Comparison of ENCODE assay signal across 29 mouse cellular contexts in the genomic region with DNA sequence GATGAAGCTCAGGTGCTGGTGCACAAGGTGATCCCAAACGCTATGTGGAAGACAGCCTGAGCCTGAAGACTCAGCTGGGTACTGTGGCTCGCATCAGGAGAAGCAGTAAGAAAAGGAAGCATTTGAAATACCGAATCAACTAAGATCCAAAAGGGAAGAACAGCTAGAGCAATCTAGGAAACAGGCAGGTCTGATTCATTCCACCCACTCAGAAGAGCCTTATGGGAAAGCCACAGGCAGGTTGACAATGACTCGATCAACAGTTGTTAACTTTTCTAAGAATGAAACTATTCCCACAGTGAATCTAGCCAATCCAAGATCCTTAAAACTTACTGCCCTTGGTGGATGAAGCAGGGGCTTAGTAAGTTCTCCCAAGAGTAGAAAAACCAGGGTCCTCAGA.
DNase-seq lines count a peak whose midpoint lies in the region; ATAC-seq and TF ChIP-seq lines count a peak whose summit lies in the region.
"Had no signal": no experiment of that assay in that cellular context is flagged by ENCODE, and none has a peak within 500 bp of the region (broad histone marks: within the 10 kb centered on the region; RNA-seq: fewer than 3 reads in every experiment).

No protein-coding gene starts in this region.

- H3K4me3 ChIP-seq in heart, embryonic 11.5 days (ENCODE audit: low read depth, low read length) = no peak overlapping the region
- H3K4me3 ChIP-seq in midbrain, embryonic 10.5 days = no peak overlapping the region
- H3K4me3 ChIP-seq in midbrain, embryonic 16.5 days (ENCODE audit: low read depth, low read length) = no peak overlapping the region
- H3K4me3 ChIP-seq in embryonic fibroblast, embryonic 13.5 days (ENCODE audit: insufficient read depth, low read length) = no peak overlapping the region
- no peak overlapping the region for H3K4me3 ChIP-seq in olfactory bulb, adult 2 months (ENCODE audit: insufficient read depth, low read depth, low read length)
- H3K4me3 ChIP-seq: embryonic facial prominence, embryonic 13.5 days; erythroblast, embryonic 14.5 days; hindbrain, embryonic 10.5 days; hindbrain, embryonic 15.5 days; limb, embryonic 10.5 days; limb, embryonic 15.5 days; liver, embryonic 15.5 days; midbrain, embryonic 12.5 days; neural tube, embryonic 13.5 days; stomach, embryonic 15.5 days had no signal

- no peaks in the 10 kb centered on the region for H3K36me3 ChIP-seq in heart, embryonic 11.5 days (ENCODE audit: control insufficient read depth, insufficient read depth, low read length)
- no peaks in the 10 kb centered on the region for H3K36me3 ChIP-seq in midbrain, embryonic 10.5 days
- no peaks in the 10 kb centered on the region for H3K36me3 ChIP-seq in midbrain, embryonic 16.5 days (ENCODE audit: control insufficient read depth, insufficient read depth, low read length)
- H3K36me3 ChIP-seq: embryonic facial prominence, embryonic 13.5 days; hindbrain, embryonic 10.5 days; hindbrain, embryonic 15.5 days; limb, embryonic 10.5 days; limb, embryonic 15.5 days; liver, embryonic 15.5 days; midbrain, embryonic 12.5 days; neural tube, embryonic 13.5 days; stomach, embryonic 15.5 days had no signal

- H3K9me3 ChIP-seq in heart, embryonic 11.5 days (replicated peaks; ENCODE audit: control insufficient read depth, low read length) = no peaks in the 10 kb centered on the region
- no peaks in the 10 kb centered on the region for H3K9me3 ChIP-seq in midbrain, embryonic 10.5 days (replicated peaks)
- no peaks in the 10 kb centered on the region for H3K9me3 ChIP-seq in midbrain, embryonic 16.5 days (replicated peaks; ENCODE audit: control insufficient read depth, low read length, poor library complexity, severe bottlenecking)
- H3K9me3 ChIP-seq: embryonic facial prominence, embryonic 13.5 days; hindbrain, embryonic 10.5 days; hindbrain, embryonic 15.5 days; limb, embryonic 10.5 days; limb, embryonic 15.5 days; liver, embryonic 15.5 days; midbrain, embryonic 12.5 days; neural tube, embryonic 13.5 days; stomach, embryonic 15.5 days had no signal

- H3K4me1 ChIP-seq in heart, embryonic 11.5 days (ENCODE audit: control insufficient read depth, insufficient read depth, low read length) = peaks cover 7% of the 10 kb centered on the region; the same call in 1 of the 2 replicates
- H3K4me1 ChIP-seq in midbrain, embryonic 10.5 days = peaks cover 37% of the 10 kb centered on the region
- H3K4me1 ChIP-seq in midbrain, embryonic 16.5 days (ENCODE audit: control insufficient read depth, insufficient read depth, low read length) = peaks cover 22% of the 10 kb centered on the region
- peaks cover 10% of the 10 kb centered on the region for H3K4me1 ChIP-seq in embryonic fibroblast, embryonic 13.5 days (ENCODE audit: control insufficient read depth, insufficient read depth, low read length)
- H3K4me1 ChIP-seq in olfactory bulb, adult 2 months (ENCODE audit: control insufficient read depth, insufficient read depth, low read length) = peaks cover 17% of the 10 kb centered on the region
- H3K4me1 ChIP-seq: limb, embryonic 15.5 days; liver, embryonic 15.5 days; stomach, embryonic 15.5 days had no signal

- no peak overlapping the region for H3K27ac ChIP-seq in heart, embryonic 11.5 days (ENCODE audit: low read depth, low read length)
- 0 out of 2 replicates have a peak overlapping the region, but pooled peaks have one; percentile 23 for H3K27ac ChIP-seq in midbrain, embryonic 10.5 days (replicated peaks)
- no peak overlapping the region for H3K27ac ChIP-seq in midbrain, embryonic 16.5 days (ENCODE audit: low read length)
- H3K27ac ChIP-seq in embryonic fibroblast, embryonic 13.5 days (ENCODE audit: insufficient read depth, low read length) = peak overlapping the region; percentile 43; the same call in 1 of the 2 replicates
- peak overlapping the region; percentile 15; the same call in 1 of the 2 replicates for H3K27ac ChIP-seq in olfactory bulb, adult 2 months (ENCODE audit: insufficient read depth, low read depth, low read length)
- H3K27ac ChIP-seq: embryonic facial prominence, embryonic 13.5 days; hindbrain, embryonic 10.5 days; hindbrain, embryonic 15.5 days; limb, embryonic 10.5 days; limb, embryonic 15.5 days; liver, embryonic 15.5 days; midbrain, embryonic 12.5 days; neural tube, embryonic 13.5 days; stomach, embryonic 15.5 days had no signal

- TF ChIP-seq POLR2A in embryonic fibroblast, embryonic 13.5 days (IDR thresholded peaks at IDR 0.05; ENCODE audit: low read depth, low read length) = no peak
- no peak for TF ChIP-seq POLR2A in olfactory bulb, adult 2 months (IDR thresholded peaks at IDR 0.05; ENCODE audit: insufficient read depth, low read depth, low read length)

- no peak for TF ChIP-seq CTCF in embryonic fibroblast, embryonic 13.5 days (IDR thresholded peaks at IDR 0.05; ENCODE audit: borderline replicate concordance, insufficient read depth, low read length)
- TF ChIP-seq CTCF in olfactory bulb, adult 2 months (IDR thresholded peaks at IDR 0.05; ENCODE audit: insufficient read depth, low read depth, low read length) = no peak

- 83% methylated on average over 4 of the region's 4 CpGs for WGBS in heart, embryonic 11.5 days (ENCODE audit: insufficient replicate concordance)
- 83% methylated on average over 4 of the region's 4 CpGs for WGBS in midbrain, embryonic 10.5 days
- 77% methylated on average over 4 of the region's 4 CpGs for WGBS in midbrain, embryonic 16.5 days
- WGBS in olfactory bulb, adult 2 months = 48% methylated on average over 4 of the region's 4 CpGs

- ATAC-seq in heart, embryonic 11.5 days (replicated peaks; ENCODE audit: insufficient number of reproducible peaks, low FRiP score, low TSS enrichment) = no peak
- no peak for ATAC-seq in midbrain, embryonic 16.5 days
- ATAC-seq: CD4-positive, CD25-positive, alpha-beta regulatory T cell, adult 4 months; forebrain, embryonic 14.5 days; inflammation-experienced regulatory T-cells, adult 6 months had no signal

- no peak overlapping the region for H3K9ac ChIP-seq in heart, embryonic 11.5 days (ENCODE audit: low read depth, low read length)
- no peak overlapping the region for H3K9ac ChIP-seq in midbrain, embryonic 16.5 days (ENCODE audit: low read depth, low read length)
- H3K9ac ChIP-seq: embryonic facial prominence, embryonic 13.5 days; hindbrain, embryonic 15.5 days; limb, embryonic 15.5 days; liver, embryonic 15.5 days; lung, embryonic 14.5 days; midbrain, embryonic 12.5 days; neural tube, embryonic 13.5 days; stomach, embryonic 15.5 days had no signal

- peak; percentile 21 for DNase-seq in heart, adult 11 months
- no peak for DNase-seq in midbrain, embryonic 10.5 days (ENCODE audit: low spot score)
- DNase-seq in spleen, postnatal 10 days (ENCODE audit: low spot score in 2 of 2) = no peak
- DNase-seq: adrenal gland, postnatal 14 days; cerebellum, adult 18-20 months; cerebellum, postnatal 10 days; heart, postnatal 14 days; kidney, adult 11 months; kidney, postnatal 14 days; lung, postnatal 36 days; thymus, postnatal 14 days had no signal

- no peak overlapping the region for H3K4me2 ChIP-seq in heart, embryonic 11.5 days
- H3K4me2 ChIP-seq in midbrain, embryonic 16.5 days (ENCODE audit: low read length) = no peak overlapping the region
- H3K4me2 ChIP-seq: embryonic facial prominence, embryonic 13.5 days; hindbrain, embryonic 15.5 days; limb, embryonic 15.5 days; liver, embryonic 15.5 days; lung, embryonic 14.5 days; midbrain, embryonic 12.5 days; neural tube, embryonic 13.5 days; stomach, embryonic 15.5 days had no signal

- no peaks in the 10 kb centered on the region for H3K27me3 ChIP-seq in heart, embryonic 11.5 days (ENCODE audit: control insufficient read depth, insufficient read depth, low read length)
- H3K27me3 ChIP-seq in midbrain, embryonic 10.5 days (ENCODE audit: low read depth, poor library complexity, severe bottlenecking) = no peaks in the 10 kb centered on the region
- H3K27me3 ChIP-seq in midbrain, embryonic 16.5 days (ENCODE audit: control insufficient read depth, insufficient read depth, low read depth, low read length) = no peaks in the 10 kb centered on the region
- H3K27me3 ChIP-seq: embryonic facial prominence, embryonic 13.5 days; hindbrain, embryonic 15.5 days; limb, embryonic 15.5 days; liver, embryonic 15.5 days; midbrain, embryonic 12.5 days; neural tube, embryonic 13.5 days; stomach, embryonic 15.5 days had no signal

Comparison
In these comparisons a context has a peak if more than half of its experiments do, and no peak if none do; other contexts are left out.
1. H3K27ac ChIP-seq: peak in midbrain, embryonic 10.5 days (single experiment), embryonic fibroblast, embryonic 13.5 days (single experiment) and olfactory bulb, adult 2 months (single experiment); none in heart, embryonic 11.5 days (single experiment) and midbrain, embryonic 16.5 days (single experiment).